Mouse (Mus musculus): Measurements from ENCODE around the gene Zfyve27. TPM values are rescaled to one million over a fixed set of nuclear protein-coding genes. Genes with fewer than 3 reads are reported as not detected.

The Zfyve27 gene
- polyA plus RNA-seq, 1 experiment = 53.1 TPM

GRCm38 (mm10) chr19:42170025-42170969, 6.5 kb downstream of the Zfyve27 start:
- TF ChIP-seq CTCF (IDR thresholded peaks at IDR 0.05; ENCODE audit: control insufficient read depth, insufficient read depth, low read length) (no peak), POLR2A (IDR thresholded peaks at IDR 0.05; ENCODE audit: borderline replicate concordance, control insufficient read depth, low read depth, low read length) (peak; percentile 77; the same call in 1 of the 2 replicates)
- H3K27ac ChIP-seq (ENCODE audit: control insufficient read depth, insufficient read depth, low read depth, low read length, poor library complexity) = peak overlapping the region; percentile 83
- H3K4me1 ChIP-seq (ENCODE audit: control insufficient read depth, insufficient read depth, low read length) = peaks cover 5% of the 10 kb centered on the region
- H3K4me3 ChIP-seq (replicated peaks; ENCODE audit: control insufficient read depth, low read depth, low read length) = peak overlapping the region; percentile 97
- 1% methylated on average over 56 of the region's 56 CpGs for WGBS

- H3K4me1 ChIP-seq (ENCODE audit: control insufficient read depth, insufficient read depth, low read length) = peaks cover 12% of the 10 kb centered on the region
- TF ChIP-seq CTCF (IDR thresholded peaks at IDR 0.05; ENCODE audit: control insufficient read depth, insufficient read depth, low read length) (no peak), POLR2A (IDR thresholded peaks at IDR 0.05; ENCODE audit: borderline replicate concordance, control insufficient read depth, low read depth, low read length) (no peak)
- H3K27ac ChIP-seq (ENCODE audit: control insufficient read depth, insufficient read depth, low read depth, low read length, poor library complexity) = peak overlapping the region; percentile 85
- WGBS = 14% methylated on average over 7 of the region's 7 CpGs
- H3K4me3 ChIP-seq (replicated peaks; ENCODE audit: control insufficient read depth, low read depth, low read length) = no peak overlapping the region
Measured at GRCm38 (mm10) chr19:42176841-42177240, 13.1 kb downstream of the Zfyve27 start.

GRCm38 (mm10) chr19:42177461-42177860, 13.7 kb downstream of the Zfyve27 start:
- Histone ChIP-seq H3K4me1 (ENCODE audit: control insufficient read depth, insufficient read depth, low read length) (peaks cover 12% of the 10 kb centered on the region), H3K4me3 (replicated peaks; ENCODE audit: control insufficient read depth, low read depth, low read length) (peak overlapping the region; percentile 40), H3K27ac (ENCODE audit: control insufficient read depth, insufficient read depth, low read depth, low read length, poor library complexity) (peak overlapping the region; percentile 85)
- 34% methylated on average over 2 of the region's 2 CpGs for WGBS
- TF ChIP-seq POLR2A (IDR thresholded peaks at IDR 0.05; ENCODE audit: borderline replicate concordance, control insufficient read depth, low read depth, low read length) (no peak), CTCF (IDR thresholded peaks at IDR 0.05; ENCODE audit: control insufficient read depth, insufficient read depth, low read length) (no peak)

- H3K27ac ChIP-seq (ENCODE audit: control insufficient read depth, insufficient read depth, low read depth, low read length, poor library complexity) = no peak overlapping the region
- peaks cover 10% of the 10 kb centered on the region for H3K4me1 ChIP-seq (ENCODE audit: control insufficient read depth, insufficient read depth, low read length)
- no peak for TF ChIP-seq CTCF (IDR thresholded peaks at IDR 0.05; ENCODE audit: control insufficient read depth, insufficient read depth, low read length)
- no peak for TF ChIP-seq POLR2A (IDR thresholded peaks at IDR 0.05; ENCODE audit: borderline replicate concordance, control insufficient read depth, low read depth, low read length)
- no peak overlapping the region for H3K4me3 ChIP-seq (replicated peaks; ENCODE audit: control insufficient read depth, low read depth, low read length)
- WGBS = 85% methylated on average over 14 of the region's 14 CpGs
Measured at GRCm38 (mm10) chr19:42179356-42179755, 15.6 kb downstream of the Zfyve27 start.

GRCm38 (mm10) chr19:42182673-42183072, 18.9 kb downstream of the Zfyve27 start:
- peaks cover 5% of the 10 kb centered on the region for H3K4me1 ChIP-seq (ENCODE audit: control insufficient read depth, insufficient read depth, low read length)
- no peak overlapping the region for H3K27ac ChIP-seq (ENCODE audit: control insufficient read depth, insufficient read depth, low read depth, low read length, poor library complexity)
- WGBS = 80% methylated on average over 6 of the region's 6 CpGs
- TF ChIP-seq CTCF (IDR thresholded peaks at IDR 0.05; ENCODE audit: control insufficient read depth, insufficient read depth, low read length) (peak; percentile 59; the same call in 1 of the 2 replicates), POLR2A (IDR thresholded peaks at IDR 0.05; ENCODE audit: borderline replicate concordance, control insufficient read depth, low read depth, low read length) (no peak)
- H3K4me3 ChIP-seq (replicated peaks; ENCODE audit: control insufficient read depth, low read depth, low read length) = no peak overlapping the region

GRCm38 (mm10) chr19:42189735-42190134, 26.0 kb downstream of the Zfyve27 start:
- Histone ChIP-seq H3K27ac (ENCODE audit: control insufficient read depth, insufficient read depth, low read depth, low read length, poor library complexity) (no peak overlapping the region), H3K4me3 (replicated peaks; ENCODE audit: control insufficient read depth, low read depth, low read length) (no peak overlapping the region), H3K4me1 (ENCODE audit: control insufficient read depth, insufficient read depth, low read length) (no peaks in the 10 kb centered on the region)
- 40% methylated on average over 4 of the region's 4 CpGs for WGBS
- no peak for TF ChIP-seq CTCF (IDR thresholded peaks at IDR 0.05; ENCODE audit: control insufficient read depth, insufficient read depth, low read length)
- no peak for TF ChIP-seq POLR2A (IDR thresholded peaks at IDR 0.05; ENCODE audit: borderline replicate concordance, control insufficient read depth, low read depth, low read length)

GRCm38 (mm10) chr19:42190494-42190893, 26.7 kb downstream of the Zfyve27 start:
- TF ChIP-seq CTCF (IDR thresholded peaks at IDR 0.05; ENCODE audit: control insufficient read depth, insufficient read depth, low read length) = peak; percentile 83
- TF ChIP-seq POLR2A (IDR thresholded peaks at IDR 0.05; ENCODE audit: borderline replicate concordance, control insufficient read depth, low read depth, low read length) = no peak
- H3K27ac ChIP-seq (ENCODE audit: control insufficient read depth, insufficient read depth, low read depth, low read length, poor library complexity) = no peak overlapping the region
- 39% methylated on average over 5 of the region's 5 CpGs for WGBS
- H3K4me1 ChIP-seq (ENCODE audit: control insufficient read depth, insufficient read depth, low read length) = no peaks in the 10 kb centered on the region
- no peak overlapping the region for H3K4me3 ChIP-seq (replicated peaks; ENCODE audit: control insufficient read depth, low read depth, low read length)

- WGBS = 95% methylated on average over 2 of the region's 2 CpGs
- Histone ChIP-seq H3K4me1 (ENCODE audit: control insufficient read depth, insufficient read depth, low read length) (no peaks in the 10 kb centered on the region), H3K27ac (ENCODE audit: control insufficient read depth, insufficient read depth, low read depth, low read length, poor library complexity) (no peak overlapping the region), H3K4me3 (replicated peaks; ENCODE audit: control insufficient read depth, low read depth, low read length) (no peak overlapping the region)
- no peak for TF ChIP-seq POLR2A (IDR thresholded peaks at IDR 0.05; ENCODE audit: borderline replicate concordance, control insufficient read depth, low read depth, low read length)
- no peak for TF ChIP-seq CTCF (IDR thresholded peaks at IDR 0.05; ENCODE audit: control insufficient read depth, insufficient read depth, low read length)
Measured at GRCm38 (mm10) chr19:42193311-42193710, 29.6 kb downstream of the Zfyve27 start.
